Mouse (Mus musculus) forebrain, embryonic 13.5 days (tissue): ENCODE data around the gene Ahsg. TPM values are rescaled to one million over a fixed set of nuclear protein-coding genes. Genes with fewer than 3 reads are reported as not detected.
A peak's percentile ranks its signal among the peaks of the same experiment; 100 is the strongest.

Source experiments
- ATAC-seq: fragments of 200-750 bp; cut with Nextera tagmentation; 2 replicates; pipeline ENCODE4 v1.8.0; 2017
- H3K27ac ChIP-seq: fragments of 300-500 bp; sonication (generic); 2 replicates; pipeline ENCODE4 v1.5.1; 2015; ENCODE audit warnings: inconsistent platforms, mild to moderate bottlenecking, moderate library complexity
- H3K27me3 ChIP-seq: fragments of 300-500 bp; sonication (generic); 2 replicates; pipeline ENCODE4 v1.6.1; 2015; ENCODE audit warnings: mild to moderate bottlenecking, inconsistent platforms
- H3K36me3 ChIP-seq: fragments of 300-500 bp; sonication (generic); 2 replicates; pipeline ENCODE4 v1.6.1; 2015; ENCODE audit warnings: mild to moderate bottlenecking, inconsistent platforms; ENCODE audit not compliant: poor library complexity, severe bottlenecking
- H3K4me1 ChIP-seq: fragments of 300-500 bp; sonication (generic); 2 replicates; pipeline ENCODE4 v1.6.1; 2015; ENCODE audit warnings: inconsistent platforms
- H3K4me2 ChIP-seq: fragments of 300-500 bp; sonication (generic); 2 replicates; pipeline ENCODE4 v1.6.1; 2015; ENCODE audit warnings: inconsistent platforms, mild to moderate bottlenecking, moderate library complexity
- H3K4me3 ChIP-seq: fragments of 300-500 bp; sonication (generic); 2 replicates; pipeline ENCODE4 v1.5.1; 2015; ENCODE audit warnings: mild to moderate bottlenecking, inconsistent platforms
- H3K9ac ChIP-seq: fragments of 300-500 bp; sonication (generic); 2 replicates; pipeline ENCODE4 v1.6.1; 2015; ENCODE audit warnings: mild to moderate bottlenecking, inconsistent platforms
- H3K9me3 ChIP-seq: fragments of 300-500 bp; sonication (generic); replicated peaks from 2 replicates; pipeline ENCODE4 v1.6.1; 2016; ENCODE audit warnings: inconsistent platforms
- WGBS: fragments of 180-500 bp; shearing (Covaris S2); methylation state at CpG from one replicate; pipeline ENCODE4 v1.1.7; 2015; 5-methylcytosine and 5-hydroxymethylcytosine counted together
- polyA plus RNA-seq: library from polyadenylated mRNA; unstranded; fragments of >200 nt; fragmentation: Nextera tagmentation; extraction: Ambion mirVana; gene quantifications from 2 replicates; pipeline ENCODE4 v1.2.1, GENCODE M21; 2015

Gene Ahsg
- 1.5 TPM in 1 of 2 replicates, not detected in the other for polyA plus RNA-seq

- no peak for ATAC-seq
- H3K4me3 ChIP-seq = no peak within 1 kb of the TSS
- no peak within 1 kb of the TSS for H3K27ac ChIP-seq
- H3K36me3 ChIP-seq = no peaks in the 10 kb centered on the region
- H3K27me3 ChIP-seq = no peaks in the 10 kb centered on the region
- no peaks in the 10 kb centered on the region for H3K9me3 ChIP-seq
- H3K9ac ChIP-seq = no peak within 1 kb of the TSS
- WGBS = 83% methylated on average over 11 of the region's 11 CpGs
- no peak within 1 kb of the TSS for H3K4me2 ChIP-seq
- H3K4me1 ChIP-seq = no peaks in the 10 kb centered on the region; the same call in 1 of the 2 replicates
These were observed at the start of gene Ahsg for GRCm38 (mm10) chr16:22890683-22891510. Ahsg (plus strand) TSS chr16:22891277.

GRCm38 (mm10) chr16:22842871-22843270 is 48.2 kb upstream of the Ahsg start:
- ATAC-seq = no peak
- no peak overlapping the region for H3K9ac ChIP-seq

GRCm38 (mm10) chr16:22844061-22844801 is 46.8 kb upstream of the Ahsg start:
- Histone ChIP-seq H3K27me3 (no peaks in the 10 kb centered on the region), H3K9ac (peak overlapping the region; percentile 79), H3K4me2 (peak overlapping the region; percentile 87), H3K9me3 (no peaks in the 10 kb centered on the region), H3K36me3 (peaks cover 4% of the 10 kb centered on the region; the same call in 1 of the 2 replicates), H3K27ac (no peak overlapping the region; the same call in 1 of the 2 replicates), H3K4me3 (peak overlapping the region; percentile 54), H3K4me1 (peaks cover 14% of the 10 kb centered on the region)
- 7% methylated on average over 23 of the region's 26 CpGs for WGBS
- ATAC-seq = peak; percentile 98

More at GRCm38 (mm10) chr16:22842871-22843270, 48.2 kb upstream of the Ahsg start:
- Histone ChIP-seq H3K4me2 (no peak overlapping the region), H3K36me3 (peaks cover 12% of the 10 kb centered on the region), H3K4me1 (peaks cover 14% of the 10 kb centered on the region), H3K27me3 (no peaks in the 10 kb centered on the region), H3K27ac (no peak overlapping the region), H3K4me3 (no peak overlapping the region), H3K9me3 (no peaks in the 10 kb centered on the region)
- 95% methylated on average over 5 of the region's 5 CpGs for WGBS

GRCm38 (mm10) chr16:22844834-22845233 is 46.2 kb upstream of the Ahsg start:
- H3K27ac ChIP-seq = no peak overlapping the region
- 0 out of 2 replicates have a peak overlapping the region, but pooled peaks have one; percentile 79 for H3K9ac ChIP-seq
- H3K9me3 ChIP-seq = no peaks in the 10 kb centered on the region
- peaks cover 14% of the 10 kb centered on the region for H3K4me1 ChIP-seq
- no peaks in the 10 kb centered on the region for H3K27me3 ChIP-seq
- H3K4me3 ChIP-seq = peak overlapping the region; percentile 54
- ATAC-seq = no peak
- 0 out of 2 replicates have a peak, but pooled peaks cover 3% of the 10 kb centered on the region for H3K36me3 ChIP-seq
- 68% methylated on average over 5 of the region's 5 CpGs for WGBS
- H3K4me2 ChIP-seq = peak overlapping the region; percentile 87

- 0 out of 2 replicates have a peak, but pooled peaks cover 3% of the 10 kb centered on the region for H3K36me3 ChIP-seq
- H3K27ac ChIP-seq = no peak overlapping the region
- no peaks in the 10 kb centered on the region for H3K27me3 ChIP-seq
- H3K9ac ChIP-seq = no peak overlapping the region
- H3K4me1 ChIP-seq = peaks cover 14% of the 10 kb centered on the region
- WGBS = 90% methylated on average over 4 of the region's 4 CpGs
- H3K4me2 ChIP-seq = no peak overlapping the region
- ATAC-seq = no peak
- H3K4me3 ChIP-seq = no peak overlapping the region
- H3K9me3 ChIP-seq = no peaks in the 10 kb centered on the region
These were observed 45.6 kb upstream of the Ahsg start for GRCm38 (mm10) chr16:22845481-22845880.

- no peak overlapping the region for H3K4me2 ChIP-seq
- no peaks in the 10 kb centered on the region for H3K36me3 ChIP-seq
- H3K4me1 ChIP-seq = peaks cover 14% of the 10 kb centered on the region
- H3K9ac ChIP-seq = no peak overlapping the region
- ATAC-seq = no peak
- H3K4me3 ChIP-seq = no peak overlapping the region
- H3K27me3 ChIP-seq = no peaks in the 10 kb centered on the region
- WGBS = 88% methylated on average over 1 of the region's 1 CpGs
- H3K9me3 ChIP-seq = no peaks in the 10 kb centered on the region
- H3K27ac ChIP-seq = no peak overlapping the region
These were observed 43.4 kb upstream of the Ahsg start for GRCm38 (mm10) chr16:22847686-22848085.

- H3K9ac ChIP-seq = no peak overlapping the region
- WGBS = 91% methylated on average over 1 of the region's 1 CpGs
- no peak overlapping the region for H3K27ac ChIP-seq
- no peaks in the 10 kb centered on the region for H3K9me3 ChIP-seq
- peaks cover 14% of the 10 kb centered on the region for H3K4me1 ChIP-seq
- H3K27me3 ChIP-seq = no peaks in the 10 kb centered on the region
- ATAC-seq = no peak
- no peak overlapping the region for H3K4me3 ChIP-seq
- no peaks in the 10 kb centered on the region for H3K36me3 ChIP-seq
- H3K4me2 ChIP-seq = no peak overlapping the region
These were observed 42.7 kb upstream of the Ahsg start for GRCm38 (mm10) chr16:22848331-22848730.

GRCm38 (mm10) chr16:22852709-22853108 is 38.4 kb upstream of the Ahsg start:
- Histone ChIP-seq H3K4me3 (no peak overlapping the region), H3K9ac (no peak overlapping the region), H3K4me2 (no peak overlapping the region), H3K36me3 (no peaks in the 10 kb centered on the region), H3K9me3 (no peaks in the 10 kb centered on the region), H3K4me1 (peaks cover 6% of the 10 kb centered on the region), H3K27ac (no peak overlapping the region), H3K27me3 (no peaks in the 10 kb centered on the region)
- WGBS = 88% methylated on average over 4 of the region's 4 CpGs
- no peak for ATAC-seq

GRCm38 (mm10) chr16:22856773-22857172 is 34.3 kb upstream of the Ahsg start:
- H3K27me3 ChIP-seq = no peaks in the 10 kb centered on the region
- H3K4me1 ChIP-seq = peaks cover 14% of the 10 kb centered on the region
- WGBS = 15% methylated on average over 9 of the region's 9 CpGs
- H3K9ac ChIP-seq = peak overlapping the region; percentile 65
- peaks cover 5% of the 10 kb centered on the region; the same call in 1 of the 2 replicates for H3K36me3 ChIP-seq
- H3K4me3 ChIP-seq = peak overlapping the region; percentile 82
- no peaks in the 10 kb centered on the region for H3K9me3 ChIP-seq
- H3K27ac ChIP-seq = peak overlapping the region; percentile 63; the same call in 1 of the 2 replicates
- peak overlapping the region; percentile 78 for H3K4me2 ChIP-seq
- ATAC-seq = no peak

- H3K9ac ChIP-seq = peak within 1 kb of the TSS; percentile 83
- H3K4me1 ChIP-seq = peaks cover 14% of the 10 kb centered on the region
- no peaks in the 10 kb centered on the region for H3K9me3 ChIP-seq
- ATAC-seq = peak; percentile 99
- WGBS = under 1% methylated on average over 62 of the region's 62 CpGs
- peak within 1 kb of the TSS; percentile 90 for H3K4me2 ChIP-seq
- H3K27ac ChIP-seq = peak within 1 kb of the TSS; percentile 63
- H3K4me3 ChIP-seq = peak within 1 kb of the TSS; percentile 82
- H3K36me3 ChIP-seq = peaks cover 10% of the 10 kb centered on the region; the same call in 1 of the 2 replicates
- no peaks in the 10 kb centered on the region for H3K27me3 ChIP-seq
These were observed 33.5 kb upstream of the Ahsg start, which contains the start of the genes Tbccd1 and Dnajb11 for GRCm38 (mm10) chr16:22857431-22858113. Tbccd1 (minus strand) TSS chr16:22857669. Dnajb11 (plus strand) TSS chr16:22857845.

- H3K4me3 ChIP-seq = no peak overlapping the region
- H3K36me3 ChIP-seq = peaks cover 65% of the 10 kb centered on the region
- H3K4me2 ChIP-seq = no peak overlapping the region
- no peak for ATAC-seq
- 96% methylated on average over 8 of the region's 8 CpGs for WGBS
- no peak overlapping the region for H3K27ac ChIP-seq
- no peaks in the 10 kb centered on the region for H3K27me3 ChIP-seq
- H3K9ac ChIP-seq = no peak overlapping the region
- no peaks in the 10 kb centered on the region for H3K9me3 ChIP-seq
- H3K4me1 ChIP-seq = no peaks in the 10 kb centered on the region
These were observed 18.7 kb upstream of the Ahsg start for GRCm38 (mm10) chr16:22872397-22872796.
